Mouse (Mus musculus) cortical plate, adult 2 months (tissue): ENCODE measurements around the gene Fam221a.

Source experiments
- CTCF ChIP-seq: fragments of 200-500 bp; IDR thresholded peaks from 2 replicates; pipeline ENCODE4 v1.5.1; 2011; ENCODE audit warnings: mild to moderate bottlenecking, control low read depth, low read length; ENCODE audit not compliant: insufficient read depth; ENCODE audit errors: extremely low read depth
- POLR2A ChIP-seq: fragments of 200-500 bp; IDR thresholded peaks from 2 replicates; pipeline ENCODE4 v1.6.1; 2011; ENCODE audit warnings: mild to moderate bottlenecking, low read length, control low read depth; ENCODE audit not compliant: insufficient read depth; ENCODE audit errors: extremely low read depth

DNA sequence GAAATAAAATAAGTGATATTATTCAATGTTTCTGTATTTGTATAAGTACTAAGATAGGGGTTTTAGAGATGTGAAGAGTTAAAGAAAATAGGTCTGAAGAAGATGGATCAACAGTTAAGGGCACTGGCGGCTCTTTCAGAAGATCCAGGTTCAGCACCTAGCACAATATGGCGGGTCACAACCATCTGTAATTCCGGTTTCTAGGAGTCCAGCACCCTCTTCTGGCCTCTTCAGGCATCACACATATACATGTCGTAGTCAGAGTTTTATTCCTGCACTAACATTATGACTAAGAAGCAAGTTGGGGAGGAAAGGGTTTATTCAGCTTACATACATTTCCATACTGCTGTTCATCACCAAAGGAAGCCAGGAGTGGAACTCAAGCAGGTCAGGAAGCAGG lies 12.4 kb upstream of the Fam221a start:
- TF ChIP-seq CTCF: no peak
- TF ChIP-seq POLR2A: no peak
